Mouse (Mus musculus) limb, embryonic 11.5 days (tissue): ENCODE measurements around the gene Fam81b. TPM values are rescaled to one million over a fixed set of nuclear protein-coding genes. Genes with fewer than 3 reads are reported as not detected.
"Not testable (repeated sequence)": the region's sequence is repeated elsewhere in the genome, so short reads cannot be mapped to it uniquely, and the experiment has no call there.

ENCODE experiments used
- ATAC-seq: fragments of 200-750 bp; cut with Nextera tagmentation; 2 replicates; pipeline ENCODE4 v1.8.0; 2017; ENCODE audit warnings: low read depth; ENCODE audit not compliant: insufficient number of reproducible peaks, low FRiP score, low TSS enrichment
- DNase-seq: peaks from one replicate; pipeline ENCODE4 v3.0.0-alpha.2; 2015; ENCODE audit warnings: low spot score
- H3K27ac ChIP-seq: fragments of 300-500 bp; sonication (generic); replicated peaks from 2 replicates; pipeline ENCODE4 v1.5.1; 2014; ENCODE audit warnings: low read depth, mild to moderate bottlenecking, low read length
- H3K27me3 ChIP-seq: fragments of 300-500 bp; sonication (generic); 2 replicates; pipeline ENCODE4 v1.6.1; 2014; ENCODE audit warnings: mild to moderate bottlenecking, low read length, mixed read lengths; ENCODE audit not compliant: control insufficient read depth, insufficient read depth
- H3K36me3 ChIP-seq: fragments of 300-500 bp; sonication (generic); 2 replicates; pipeline ENCODE4 v1.6.1; 2014; ENCODE audit warnings: mild to moderate bottlenecking, low read length, moderate library complexity, mixed read lengths; ENCODE audit not compliant: control insufficient read depth, insufficient read depth
- H3K4me1 ChIP-seq: fragments of 300-500 bp; sonication (generic); 2 replicates; pipeline ENCODE4 v1.6.1; 2014; ENCODE audit warnings: low read length, mixed read lengths; ENCODE audit not compliant: control insufficient read depth, insufficient read depth
- H3K4me2 ChIP-seq: fragments of 300-500 bp; sonication (generic); 2 replicates; pipeline ENCODE4 v1.6.1; 2014; ENCODE audit warnings: low read depth, mild to moderate bottlenecking, moderate library complexity; ENCODE audit not compliant: severe bottlenecking
- H3K4me3 ChIP-seq: fragments of 300-500 bp; sonication (generic); 2 replicates; pipeline ENCODE4 v1.5.1; 2014; ENCODE audit warnings: low read depth, low read length
- H3K9ac ChIP-seq: fragments of 300-500 bp; sonication (generic); 2 replicates; pipeline ENCODE4 v1.6.1; 2014; ENCODE audit warnings: mild to moderate bottlenecking, low read length
- H3K9me3 ChIP-seq: fragments of 300-500 bp; sonication (generic); 2 replicates; pipeline ENCODE4 v1.6.1; 2016; ENCODE audit warnings: low read length; ENCODE audit not compliant: control insufficient read depth
- WGBS: fragments of 180-500 bp; shearing (Covaris S2); extraction: QIAGEN DNeasy Blood & Tissue Kit; methylation state at CpG from one replicate; pipeline ENCODE4 v1.1.7; 2014; 5-methylcytosine and 5-hydroxymethylcytosine counted together
- polyA plus RNA-seq: library from polyadenylated mRNA; unstranded; fragments of >200 nt; fragmentation: Nextera tagmentation; extraction: Ambion mirVana; gene quantifications from 2 replicates; pipeline ENCODE4 v1.2.1, GENCODE M21; 2014

The Fam81b gene
- polyA plus RNA-seq = not detected in 2 replicates

DNA sequence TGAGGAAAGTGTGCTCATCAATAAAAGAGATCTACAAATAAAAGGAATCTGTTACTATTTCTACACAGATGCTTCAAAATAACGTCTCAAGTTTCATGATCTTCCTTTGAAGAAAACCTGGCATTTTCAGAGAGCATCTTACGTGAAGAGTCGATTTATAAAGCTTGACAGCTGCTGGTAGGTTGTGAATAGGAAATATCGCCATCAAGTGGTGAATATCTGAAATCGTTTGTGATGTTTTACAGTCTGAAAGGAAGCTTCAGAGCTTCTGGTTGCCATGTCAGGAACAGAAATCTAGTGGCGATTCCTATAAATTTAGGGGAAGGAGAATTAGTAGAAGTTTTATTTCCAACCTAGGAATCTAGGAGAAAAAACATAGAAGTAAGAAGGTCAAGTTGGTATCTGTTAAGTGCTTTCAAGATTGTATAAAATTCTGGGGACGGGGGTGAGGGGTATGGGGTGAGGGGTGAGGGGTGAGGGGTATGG, at the start of gene Fam81b:
Fam81b (minus strand) TSS at position 436 of the 486 bp plus-strand sequence.
- WGBS = 39% methylated on average over 7 of the region's 7 CpGs
- ATAC-seq = no peak
- DNase-seq = no peak

DNA sequence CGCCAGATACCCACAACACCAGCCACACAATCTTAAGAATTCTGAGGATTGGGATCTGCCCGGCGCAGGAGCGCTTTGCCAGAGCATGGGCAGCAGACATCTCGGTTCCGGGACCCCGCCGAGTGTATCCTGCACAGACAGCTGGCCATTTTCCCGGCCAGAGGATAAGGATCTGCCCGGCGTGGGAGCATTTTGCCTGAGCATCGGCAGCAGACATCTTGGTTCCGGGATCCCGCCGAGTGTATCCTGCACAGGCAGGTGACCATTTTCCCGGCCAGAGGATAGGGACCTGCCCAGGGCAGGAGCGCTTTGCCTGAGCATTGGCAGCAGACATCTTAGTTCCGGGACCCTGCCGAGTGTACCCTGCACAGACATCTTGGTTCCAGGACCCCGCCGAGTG, 41.1 kb upstream of the Fam81b start:
- H3K4me2 ChIP-seq, H3K4me1 ChIP-seq, DNase-seq, H3K27me3 ChIP-seq, H3K36me3 ChIP-seq, H3K9ac ChIP-seq, H3K4me3 ChIP-seq, ATAC-seq, H3K9me3 ChIP-seq, H3K27ac ChIP-seq: not testable (repeated sequence)
- WGBS = 78% methylated on average over 19 of the region's 21 CpGs

More for the DNA sequence above, at the start of gene Fam81b:
- Histone ChIP-seq H3K36me3 (no peaks in the 10 kb centered on the region), H3K4me1 (no peaks in the 10 kb centered on the region), H3K9ac (no peak within 1 kb of the TSS), H3K4me3 (no peak within 1 kb of the TSS), H3K4me2 (no peak within 1 kb of the TSS), H3K9me3 (no peaks in the 10 kb centered on the region), H3K27me3 (no peaks in the 10 kb centered on the region), H3K27ac (no peak within 1 kb of the TSS)

GRCm38 (mm10) chr13:76318635-76319034, 13.8 kb upstream of the Fam81b start:
- no peak for ATAC-seq
- Histone ChIP-seq H3K4me1 (no peaks in the 10 kb centered on the region), H3K9me3 (no peaks in the 10 kb centered on the region), H3K9ac (no peak overlapping the region), H3K4me2 (no peak overlapping the region), H3K4me3 (no peak overlapping the region), H3K27me3 (no peaks in the 10 kb centered on the region), H3K36me3 (no peaks in the 10 kb centered on the region), H3K27ac (no peak overlapping the region)
- DNase-seq = no peak
- 76% methylated on average over 3 of the region's 3 CpGs for WGBS

DNA sequence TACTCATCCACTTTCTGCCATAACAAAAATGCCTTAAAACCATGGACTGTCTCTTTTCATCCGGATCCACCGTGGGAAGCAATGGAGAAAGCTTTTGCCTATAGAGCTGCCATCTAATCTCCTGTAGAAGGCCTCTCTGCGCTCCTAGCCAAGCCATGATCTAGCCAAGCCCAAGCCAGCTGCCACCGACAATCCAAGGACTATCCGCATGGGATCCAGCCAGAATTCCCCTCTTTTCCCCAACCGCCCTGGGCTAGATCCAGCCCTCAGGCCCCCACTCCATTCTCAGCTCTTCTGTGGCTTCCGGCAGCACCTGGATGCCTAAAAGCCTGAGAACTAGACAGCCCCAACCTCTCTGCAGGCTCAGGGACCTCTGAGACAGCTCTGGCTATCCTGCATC, 6.7 kb upstream of the Fam81b start:
- H3K9me3 ChIP-seq = no peaks in the 10 kb centered on the region
- no peak overlapping the region for H3K27ac ChIP-seq
- no peaks in the 10 kb centered on the region for H3K27me3 ChIP-seq
- ATAC-seq (no peak), DNase-seq (no peak)
- H3K4me1 ChIP-seq = no peaks in the 10 kb centered on the region
- H3K9ac ChIP-seq = no peak overlapping the region
- 89% methylated on average over 7 of the region's 7 CpGs for WGBS
- H3K4me3 ChIP-seq = no peak overlapping the region
- no peaks in the 10 kb centered on the region for H3K36me3 ChIP-seq
- no peak overlapping the region for H3K4me2 ChIP-seq

DNA sequence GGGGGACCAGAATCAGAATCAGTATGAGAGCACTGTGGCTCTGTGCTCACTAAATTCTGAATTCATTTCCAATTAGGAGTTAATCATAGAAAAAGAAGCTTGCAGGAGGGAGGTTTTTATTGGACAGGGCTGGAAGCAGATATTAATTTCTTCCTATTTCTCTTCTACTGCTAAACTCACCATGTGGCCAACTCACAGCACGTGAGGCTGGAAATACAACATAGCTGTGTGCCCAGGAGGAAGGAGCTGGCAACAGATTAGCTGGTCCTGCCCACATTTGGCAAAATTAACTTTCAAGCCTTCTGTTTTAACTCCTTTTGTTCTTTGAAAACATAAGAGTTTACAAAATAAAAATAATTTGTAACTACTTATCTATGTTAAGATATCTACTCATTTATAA, 3.9 kb upstream of the Fam81b start:
- no peak overlapping the region for H3K9ac ChIP-seq
- no peak overlapping the region for H3K4me2 ChIP-seq
- DNase-seq (no peak), ATAC-seq (no peak)
- no peaks in the 10 kb centered on the region for H3K4me1 ChIP-seq
- H3K36me3 ChIP-seq = no peaks in the 10 kb centered on the region
- no peak overlapping the region for H3K4me3 ChIP-seq
- 48% methylated on average over 1 of the region's 1 CpGs for WGBS
- H3K27me3 ChIP-seq = no peaks in the 10 kb centered on the region
- H3K27ac ChIP-seq = no peak overlapping the region
- no peaks in the 10 kb centered on the region for H3K9me3 ChIP-seq

GRCm38 (mm10) chr13:76305655-76306365, 938 bp upstream of the Fam81b start:
- Histone ChIP-seq H3K9me3 (no peaks in the 10 kb centered on the region), H3K27me3 (no peaks in the 10 kb centered on the region), H3K4me2 (no peak overlapping the region), H3K4me3 (no peak overlapping the region), H3K36me3 (no peaks in the 10 kb centered on the region), H3K4me1 (no peaks in the 10 kb centered on the region), H3K9ac (no peak overlapping the region), H3K27ac (no peak overlapping the region)
- DNase-seq (no peak), ATAC-seq (no peak)
- 62% methylated on average over 2 of the region's 2 CpGs for WGBS

- Histone ChIP-seq H3K36me3 (no peaks in the 10 kb centered on the region), H3K27ac (no peak overlapping the region), H3K9ac (no peak overlapping the region), H3K9me3 (no peaks in the 10 kb centered on the region), H3K4me1 (no peaks in the 10 kb centered on the region), H3K4me3 (no peak overlapping the region), H3K27me3 (no peaks in the 10 kb centered on the region), H3K4me2 (no peak overlapping the region)
- no peak for DNase-seq
- no peak for ATAC-seq
- WGBS = 90% methylated on average over 3 of the region's 3 CpGs
Observed at GRCm38 (mm10) chr13:76305241-76305640, 369 bp upstream of the Fam81b start.

DNA sequence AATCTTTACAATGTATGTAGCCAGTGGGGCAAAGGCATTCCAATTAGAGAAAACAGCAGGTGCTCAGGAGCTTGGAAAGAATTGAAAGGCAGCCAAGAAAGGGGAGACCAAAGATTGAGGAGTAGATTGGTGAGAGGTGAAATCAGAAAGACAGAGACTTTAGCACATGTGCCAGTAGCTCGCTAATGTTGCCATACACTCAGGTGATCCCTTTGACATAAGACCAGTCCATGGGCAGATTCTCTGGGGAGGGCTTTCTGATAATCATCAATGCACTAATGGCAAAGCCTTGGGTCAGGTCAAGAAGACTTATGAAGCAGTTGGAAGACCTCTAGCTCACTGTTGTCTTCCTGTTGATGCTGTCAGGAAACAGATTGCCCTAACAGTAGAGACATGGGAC, 671 bp downstream of the Fam81b start:
- ATAC-seq (no peak), DNase-seq (no peak)
- Histone ChIP-seq H3K4me3 (no peak overlapping the region), H3K4me2 (no peak overlapping the region), H3K9ac (no peak overlapping the region), H3K27me3 (no peaks in the 10 kb centered on the region), H3K36me3 (no peaks in the 10 kb centered on the region), H3K4me1 (no peaks in the 10 kb centered on the region), H3K9me3 (no peaks in the 10 kb centered on the region), H3K27ac (no peak overlapping the region)
- WGBS = 89% methylated on average over 1 of the region's 1 CpGs

DNA sequence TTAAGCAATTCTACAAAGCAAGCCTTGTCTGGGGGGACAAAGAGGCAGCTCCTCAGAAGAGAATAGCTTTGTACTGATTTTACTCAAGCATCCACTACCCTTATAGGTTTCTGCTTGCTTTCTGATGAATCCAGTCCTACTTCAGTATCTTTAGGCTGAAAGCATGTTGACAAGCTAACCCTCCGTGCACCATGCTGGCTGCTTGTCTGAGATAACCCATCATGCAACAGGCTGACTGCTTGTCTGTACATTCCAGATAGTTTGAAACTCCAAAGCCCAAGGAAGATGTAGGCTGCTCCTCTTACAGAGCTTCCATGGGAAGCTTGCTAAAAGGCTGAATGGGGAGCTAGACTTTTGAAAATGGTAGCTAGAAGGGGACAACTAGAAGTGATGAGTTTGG, 1.7 kb downstream of the Fam81b start:
- WGBS = 81% methylated on average over 1 of the region's 1 CpGs

More for the DNA sequence above, 1.7 kb downstream of the Fam81b start:
- no peak overlapping the region for H3K27ac ChIP-seq
- ATAC-seq (no peak), DNase-seq (no peak)
- no peaks in the 10 kb centered on the region for H3K9me3 ChIP-seq
- no peak overlapping the region for H3K4me2 ChIP-seq
- no peak overlapping the region for H3K4me3 ChIP-seq
- H3K9ac ChIP-seq = no peak overlapping the region
- H3K36me3 ChIP-seq = no peaks in the 10 kb centered on the region
- no peaks in the 10 kb centered on the region for H3K4me1 ChIP-seq
- no peaks in the 10 kb centered on the region for H3K27me3 ChIP-seq
